Comparison of ENCODE assay signal across 8 mouse cellular contexts in genomic region chr6:53164423-53164841, GRCm38 (mm10).
DNase-seq lines count a peak whose midpoint lies in the region; ATAC-seq and TF ChIP-seq lines count a peak whose summit lies in the region.

No protein-coding gene starts in this region.

- ATAC-seq in heart, embryonic 14.5 days (ENCODE audit: insufficient number of reproducible peaks, insufficient read depth, low FRiP score, low read depth), result no peak
- peak; percentile 54 for ATAC-seq in lung, embryonic 16.5 days (ENCODE audit: low read depth)

- H3K27me3 ChIP-seq in heart, embryonic 14.5 days (ENCODE audit: control insufficient read depth, insufficient read depth, low read length), result no peaks in the 10 kb centered on the region
- H3K27me3 ChIP-seq in lung, embryonic 16.5 days (ENCODE audit: control insufficient read depth, insufficient read depth, low read depth, low read length), result no peaks in the 10 kb centered on the region; the same call in 1 of the 2 replicates

- 4% methylated on average over 10 of the region's 10 CpGs for WGBS in heart, embryonic 14.5 days
- 5% methylated on average over 10 of the region's 10 CpGs for WGBS in lung, embryonic 16.5 days

- TF ChIP-seq CTCF in gastrocnemius, adult 2 months (IDR thresholded peaks at IDR 0.05), result peak; percentile 27; the same call in 1 of the 2 replicates
- peak; percentile 59; the same call in 1 of the 2 replicates for TF ChIP-seq CTCF in brain, embryonic 14.5 days (IDR thresholded peaks at IDR 0.05; ENCODE audit: borderline replicate concordance, extremely low read depth, insufficient read depth, insufficient read length)

- H3K4me3 ChIP-seq in gastrocnemius, adult 2 months, result peak overlapping the region; percentile 32; the same call in 1 of the 2 replicates
- H3K4me3 ChIP-seq in heart, embryonic 14.5 days (ENCODE audit: control insufficient read depth in 1 of 2, insufficient read depth in 1 of 2, low read depth in 1 of 2, low read length in 2 of 2), result peak overlapping the region; percentile 32 to 42
- peak overlapping the region; percentile 33 for H3K4me3 ChIP-seq in lung, embryonic 16.5 days (ENCODE audit: low read length)

- peaks cover 2% of the 10 kb centered on the region in 2 experiments; a peak in 1 of 4 replicates for H3K4me1 ChIP-seq in heart, embryonic 14.5 days (ENCODE audit: control insufficient read depth in 2 of 2, insufficient read depth in 2 of 2, low read length in 2 of 2)
- H3K4me1 ChIP-seq in lung, embryonic 16.5 days (replicated peaks; ENCODE audit: control insufficient read depth, insufficient read depth, low read length), result peaks cover 4% of the 10 kb centered on the region; the same call in 1 of the 2 replicates

- H3K4me2 ChIP-seq in heart, embryonic 14.5 days (ENCODE audit: low read length), result peak overlapping the region; percentile 63
- H3K4me2 ChIP-seq in lung, embryonic 16.5 days (ENCODE audit: low read depth, low read length), result peak overlapping the region; percentile 52

- no peaks in the 10 kb centered on the region for H3K36me3 ChIP-seq in heart, embryonic 14.5 days (ENCODE audit: control insufficient read depth, insufficient read depth, low read length)
- no peaks in the 10 kb centered on the region for H3K36me3 ChIP-seq in lung, embryonic 16.5 days (ENCODE audit: control insufficient read depth, insufficient read depth, low read length)

- H3K9ac ChIP-seq in heart, embryonic 14.5 days (ENCODE audit: low read length), result peak overlapping the region; percentile 47
- H3K9ac ChIP-seq in lung, embryonic 16.5 days (ENCODE audit: low read length), result peak overlapping the region; percentile 14; the same call in 1 of the 2 replicates

- no peak for TF ChIP-seq POLR2A in brain, embryonic 14.5 days (IDR thresholded peaks at IDR 0.05; ENCODE audit: borderline replicate concordance, extremely low read depth, insufficient read depth, insufficient read length, poor library complexity, severe bottlenecking)

- H3K27ac ChIP-seq in gastrocnemius, adult 2 months, result no peak overlapping the region
- no peak overlapping the region for H3K27ac ChIP-seq in heart, embryonic 14.5 days (replicated peaks in 1 of 2; ENCODE audit: control insufficient read depth in 1 of 2, insufficient read depth in 1 of 2, low read depth in 2 of 2, low read length in 2 of 2)
- no peak overlapping the region for H3K27ac ChIP-seq in lung, embryonic 16.5 days (ENCODE audit: low read length)

- H3K9me3 ChIP-seq in heart, embryonic 14.5 days (ENCODE audit: control insufficient read depth, low read length), result no peaks in the 10 kb centered on the region
- peaks cover 3% of the 10 kb centered on the region; the same call in 1 of the 2 replicates for H3K9me3 ChIP-seq in lung, embryonic 16.5 days (ENCODE audit: control insufficient read depth, low read length)

- intact Hi-C loops in gastrocnemius, adult 2 months (cut with DNase I), result no loop called here

- no peak for DNase-seq in gastrocnemius, adult 2 months
- no peak for DNase-seq in gastrocnemius, adult 18-20 months (ENCODE audit: low spot score)
- DNase-seq in brain, embryonic 14.5 days (ENCODE audit: low read depth), result peak; percentile 78
- DNase-seq in kidney, postnatal 14 days, result peak; percentile 43
- DNase-seq in right cerebral cortex, postnatal 25 days, result peak; percentile 14
- no peak for DNase-seq in gastrocnemius, postnatal 10 days

Comparison
In these comparisons a context has a peak if more than half of its experiments do, and no peak if none do; other contexts are left out.
1. DNase-seq: peak in brain, embryonic 14.5 days (single experiment), kidney, postnatal 14 days (single experiment) and right cerebral cortex, postnatal 25 days (single experiment); none in gastrocnemius, adult 2 months (single experiment), gastrocnemius, adult 18-20 months (single experiment) and gastrocnemius, postnatal 10 days (single experiment).
2. Peak in every context shown above with its lines, with median percentiles within 50 percentile points of each other: H3K4me3 ChIP-seq.